Comparison of ENCODE assay signal across 16 mouse cellular contexts in the genomic region with DNA sequence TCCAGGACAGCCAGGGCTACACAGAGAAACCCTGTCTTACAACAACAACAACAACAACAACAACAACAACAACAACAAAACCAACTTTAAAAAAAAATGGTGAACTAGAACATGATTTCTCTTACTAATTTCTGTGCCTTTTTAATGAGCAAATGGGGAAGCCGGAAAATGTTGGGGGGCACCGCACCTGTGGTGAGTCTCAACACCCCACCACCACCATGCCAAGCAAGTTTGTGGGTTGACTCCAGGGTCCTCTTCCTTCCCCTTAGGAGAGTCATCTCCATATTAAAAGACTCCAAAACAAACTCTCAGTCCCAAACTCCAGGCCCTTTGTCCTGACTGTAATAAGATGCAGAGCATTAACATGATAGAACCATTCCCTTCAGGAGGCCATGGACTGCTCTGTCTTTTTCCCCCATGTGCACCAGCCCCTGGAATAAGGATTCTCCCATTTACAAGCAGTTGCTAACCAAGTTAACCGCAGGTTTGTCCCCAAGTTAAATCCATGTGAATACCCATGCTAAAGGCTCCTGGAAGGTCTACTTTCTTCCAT. TPM values are rescaled to one million over a fixed set of nuclear protein-coding genes. Genes with fewer than 3 reads are reported as not detected.
"Had no signal": no experiment of that assay in that cellular context is flagged by ENCODE, and none has a peak within 500 bp of the region (broad histone marks: within the 10 kb centered on the region; RNA-seq: fewer than 3 reads in every experiment).

No protein-coding gene starts in this region.

- H3K36me3 ChIP-seq: limb, embryonic 15.5 days; liver, embryonic 13.5 days; lung, embryonic 15.5 days; midbrain, embryonic 15.5 days; neural tube, embryonic 13.5 days; stomach, embryonic 15.5 days had no signal

- H3K4me1 ChIP-seq: lung, embryonic 15.5 days; midbrain, embryonic 15.5 days; stomach, embryonic 15.5 days had no signal

- H3K27ac ChIP-seq: left cerebral cortex, adult 2 months; limb, embryonic 15.5 days; liver, embryonic 13.5 days; lung, embryonic 15.5 days; macrophage; midbrain, embryonic 15.5 days; neural tube, embryonic 13.5 days; stomach, embryonic 15.5 days had no signal

- H3K4me2 ChIP-seq: limb, embryonic 15.5 days; liver, embryonic 13.5 days; lung, embryonic 15.5 days; midbrain, embryonic 15.5 days; neural tube, embryonic 13.5 days; stomach, embryonic 15.5 days had no signal

- H3K4me3 ChIP-seq: left cerebral cortex, adult 2 months; limb, embryonic 15.5 days; liver, embryonic 13.5 days; lung, embryonic 15.5 days; megakaryocyte, embryonic 14.5 days; midbrain, embryonic 15.5 days; neural tube, embryonic 13.5 days; stomach, embryonic 15.5 days had no signal

- H3K9me3 ChIP-seq: limb, embryonic 15.5 days; liver, embryonic 13.5 days; lung, embryonic 15.5 days; midbrain, embryonic 15.5 days; neural tube, embryonic 13.5 days; stomach, embryonic 15.5 days had no signal

- H3K9ac ChIP-seq: limb, embryonic 15.5 days; liver, embryonic 13.5 days; liver, postnatal 0 days; lung, embryonic 15.5 days; midbrain, embryonic 15.5 days; neural tube, embryonic 13.5 days; stomach, embryonic 15.5 days had no signal

- ATAC-seq: liver, postnatal 0 days; midbrain, embryonic 15.5 days had no signal

- H3K27me3 ChIP-seq: limb, embryonic 15.5 days; liver, embryonic 13.5 days; lung, embryonic 15.5 days; midbrain, embryonic 15.5 days; neural tube, embryonic 13.5 days; stomach, embryonic 15.5 days had no signal

- DNase-seq: kidney, adult 18-20 months; kidney, postnatal 10 days; liver, embryonic 13.5 days; liver, postnatal 0 days; lung, postnatal 14 days; right cerebral cortex, postnatal 14 days; thymus, adult 2 months; thymus, postnatal 25 days had no signal

RNA-seq across cellular contexts. Expression of gene Mycn, which starts 14.7 kb away (rescaled TPM):
- polyA plus RNA-seq: macrophage had no signal
